ENCODE assay signal across 15 mouse cellular contexts in the genomic region with DNA sequence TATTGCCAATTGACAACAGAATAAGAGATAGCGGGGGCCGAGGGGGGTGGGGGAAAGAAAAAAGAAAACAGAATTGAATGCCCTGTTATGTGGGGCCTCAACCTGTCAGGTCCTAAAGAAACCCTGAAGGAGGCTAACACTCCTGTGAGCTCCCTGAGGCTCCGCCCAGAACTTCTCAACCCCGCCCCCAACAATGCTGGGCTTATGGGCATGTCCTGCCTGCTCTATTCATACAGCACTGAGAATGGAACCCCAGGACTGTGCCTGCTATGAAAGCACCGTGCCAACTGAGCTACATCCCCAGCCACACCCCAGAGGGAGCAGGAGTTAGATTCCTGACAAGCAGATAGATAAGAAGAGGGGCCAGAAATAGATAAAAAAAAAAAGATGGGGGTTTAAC. TPM values are rescaled to one million over a fixed set of nuclear protein-coding genes. Genes with fewer than 3 reads are reported as not detected.
DNase-seq lines count a peak whose midpoint lies in the region; ATAC-seq and TF ChIP-seq lines count a peak whose summit lies in the region.
"Had no signal": no experiment of that assay in that cellular context is flagged by ENCODE, and none has a peak within 500 bp of the region (broad histone marks: within the 10 kb centered on the region; RNA-seq: fewer than 3 reads in every experiment).

No protein-coding gene starts in this region.

- H3K36me3 ChIP-seq in heart, embryonic 14.5 days (ENCODE audit: control insufficient read depth, insufficient read depth, low read length), result no peaks in the 10 kb centered on the region
- no peaks in the 10 kb centered on the region for H3K36me3 ChIP-seq in lung, postnatal 0 days (ENCODE audit: insufficient read depth, low read length)
- no peaks in the 10 kb centered on the region for H3K36me3 ChIP-seq in intestine, embryonic 15.5 days
- no peaks in the 10 kb centered on the region for H3K36me3 ChIP-seq in splenic B cell, adult 2 months (ENCODE audit: control insufficient read depth, insufficient read depth, low read length, poor library complexity, severe bottlenecking)
- no peaks in the 10 kb centered on the region for H3K36me3 ChIP-seq in midbrain, embryonic 10.5 days
- H3K36me3 ChIP-seq: hindbrain, embryonic 12.5 days had no signal

- 53% methylated on average over 5 of the region's 5 CpGs for WGBS in heart, embryonic 14.5 days
- WGBS in lung, postnatal 0 days, result 62% methylated on average over 5 of the region's 5 CpGs
- WGBS in intestine, embryonic 15.5 days, result 74% methylated on average over 5 of the region's 5 CpGs
- 70% methylated on average over 5 of the region's 5 CpGs for WGBS in midbrain, embryonic 10.5 days

- DNase-seq in heart, adult 8-10 months (ENCODE audit: low spot score), result no peak
- DNase-seq in lung, postnatal 0 days (ENCODE audit: low spot score), result no peak
- no peak for DNase-seq in lung, postnatal 25 days (ENCODE audit: low spot score)
- DNase-seq in splenic B cell, adult 2 months (ENCODE audit: low read depth, low spot score), result peak; percentile 22
- no peak for DNase-seq in midbrain, embryonic 10.5 days (ENCODE audit: low spot score)
- DNase-seq in frontal cortex, postnatal 10 days (ENCODE audit: low spot score in 2 of 2), result no peak
- DNase-seq: cerebellum, postnatal 25 days; layer of hippocampus, adult 9-11 months; thymus, postnatal 36 days had no signal

- no peak overlapping the region for H3K4me3 ChIP-seq in heart, embryonic 14.5 days (ENCODE audit: control insufficient read depth in 1 of 2, insufficient read depth in 1 of 2, low read depth in 1 of 2, low read length in 2 of 2)
- no peak overlapping the region for H3K4me3 ChIP-seq in lung, postnatal 0 days (ENCODE audit: low read depth, low read length)
- H3K4me3 ChIP-seq in intestine, embryonic 15.5 days (replicated peaks), result no peak overlapping the region
- no peak overlapping the region for H3K4me3 ChIP-seq in midbrain, embryonic 10.5 days
- H3K4me3 ChIP-seq: hindbrain, embryonic 12.5 days; myocyte had no signal

- H3K9me3 ChIP-seq in heart, embryonic 14.5 days (ENCODE audit: control insufficient read depth, low read length), result no peaks in the 10 kb centered on the region
- no peaks in the 10 kb centered on the region for H3K9me3 ChIP-seq in lung, postnatal 0 days (ENCODE audit: low read length)
- no peaks in the 10 kb centered on the region for H3K9me3 ChIP-seq in intestine, embryonic 15.5 days
- no peaks in the 10 kb centered on the region for H3K9me3 ChIP-seq in midbrain, embryonic 10.5 days (replicated peaks)
- H3K9me3 ChIP-seq: hindbrain, embryonic 12.5 days had no signal

- peak; percentile 54; the same call in 1 of the 2 replicates for ATAC-seq in heart, embryonic 14.5 days (ENCODE audit: insufficient number of reproducible peaks, insufficient read depth, low FRiP score, low read depth)
- peak; percentile 55 for ATAC-seq in lung, postnatal 0 days
- ATAC-seq in intestine, embryonic 15.5 days, result peak; percentile 59

- peak overlapping the region; percentile 2; the same call in 1 of the 2 replicates for H3K4me2 ChIP-seq in heart, embryonic 14.5 days (ENCODE audit: low read length)
- H3K4me2 ChIP-seq in lung, postnatal 0 days (replicated peaks; ENCODE audit: low read depth, low read length), result no peak overlapping the region
- no peak overlapping the region for H3K4me2 ChIP-seq in intestine, embryonic 15.5 days (replicated peaks)
- H3K4me2 ChIP-seq: hindbrain, embryonic 12.5 days had no signal

- H3K27me3 ChIP-seq in heart, embryonic 14.5 days (ENCODE audit: control insufficient read depth, insufficient read depth, low read length), result no peaks in the 10 kb centered on the region
- no peaks in the 10 kb centered on the region for H3K27me3 ChIP-seq in lung, postnatal 0 days (replicated peaks; ENCODE audit: insufficient read depth, low read length)
- H3K27me3 ChIP-seq in intestine, embryonic 15.5 days (replicated peaks), result no peaks in the 10 kb centered on the region
- H3K27me3 ChIP-seq in splenic B cell, adult 2 months (ENCODE audit: control insufficient read depth, insufficient read depth, low read length, poor library complexity, severe bottlenecking), result no peaks in the 10 kb centered on the region
- no peaks in the 10 kb centered on the region for H3K27me3 ChIP-seq in midbrain, embryonic 10.5 days (ENCODE audit: low read depth, poor library complexity, severe bottlenecking)
- H3K27me3 ChIP-seq: hindbrain, embryonic 12.5 days had no signal

- TF ChIP-seq EP300 in lung, postnatal 0 days (IDR thresholded peaks at IDR 0.05), result no peak

- H3K4me1 ChIP-seq in heart, embryonic 14.5 days (ENCODE audit: control insufficient read depth in 2 of 2, insufficient read depth in 2 of 2, low read length in 2 of 2), result peaks cover 12 to 13% of the 10 kb centered on the region in 2 experiments; a peak in 3 of 4 replicates
- no peaks in the 10 kb centered on the region for H3K4me1 ChIP-seq in lung, postnatal 0 days (ENCODE audit: insufficient read depth, low read depth, low read length)
- H3K4me1 ChIP-seq in intestine, embryonic 15.5 days (replicated peaks), result no peaks in the 10 kb centered on the region
- H3K4me1 ChIP-seq in midbrain, embryonic 10.5 days, result no peaks in the 10 kb centered on the region
- H3K4me1 ChIP-seq: hindbrain, embryonic 12.5 days had no signal

- no peak overlapping the region for H3K9ac ChIP-seq in heart, embryonic 14.5 days (ENCODE audit: low read length)
- H3K9ac ChIP-seq in lung, postnatal 0 days (replicated peaks; ENCODE audit: low read depth), result no peak overlapping the region
- no peak overlapping the region for H3K9ac ChIP-seq in intestine, embryonic 15.5 days
- H3K9ac ChIP-seq: hindbrain, embryonic 12.5 days had no signal

- no peak overlapping the region for H3K27ac ChIP-seq in heart, embryonic 14.5 days (replicated peaks in 1 of 2; ENCODE audit: control insufficient read depth in 1 of 2, insufficient read depth in 1 of 2, low read depth in 2 of 2, low read length in 2 of 2)
- no peak overlapping the region for H3K27ac ChIP-seq in lung, postnatal 0 days (ENCODE audit: low read length)
- H3K27ac ChIP-seq in intestine, embryonic 15.5 days, result no peak overlapping the region
- H3K27ac ChIP-seq in midbrain, embryonic 10.5 days (replicated peaks), result no peak overlapping the region
- H3K27ac ChIP-seq: hindbrain, embryonic 12.5 days had no signal

- no peak for TF ChIP-seq CTCF in lung, postnatal 0 days (IDR thresholded peaks at IDR 0.05)

RNA-seq across cellular contexts. Expression of a gene that starts 2.5 kb away (rescaled TPM):
- polyA plus RNA-seq in heart, embryonic 14.5 days (2014; fragmentation: Nextera tagmentation; extraction: Ambion mirVana), result not detected in 2 replicates
- not detected for total RNA-seq in heart, adult 8-10 months (2022)
- 0.11 and 0.12 TPM in 2 replicates for polyA plus RNA-seq in lung, postnatal 0 days (2015; fragmentation: Nextera tagmentation; extraction: Ambion mirVana)
- polyA plus RNA-seq in intestine, embryonic 15.5 days (2015; fragmentation: Nextera tagmentation; extraction: Ambion mirVana), result 0.19 TPM in 1 of 2 replicates, not detected in the other
- not detected in 2 replicates for polyA plus RNA-seq in midbrain, embryonic 10.5 days (2016; fragmentation: Nextera tagmentation; extraction: Ambion mirVana)
- total RNA-seq: left cerebral cortex, postnatal 36 days; megakaryocyte progenitor cell, adult 5-6 weeks had no signal
- polyA plus RNA-seq: hindbrain, embryonic 12.5 days; myocyte had no signal
